Mouse (Mus musculus) MEL (cell line): ENCODE data around the gene Nkx2-2.

Experiments
- HCFC1 ChIP-seq: IDR thresholded peaks from 2 replicates; pipeline ENCODE4 v1.6.1; 2012; ENCODE audit warnings: low read depth, mild to moderate bottlenecking, inconsistent platforms, low read length, improper control_type of control experiment, moderate library complexity
- POLR2A ChIP-seq, 2 experiments: IDR thresholded peaks; 2 replicates each; pipeline ENCODE4 v1.6.1; 2011 to 2012; ENCODE audit warnings: low read length in 2 of 2, mild to moderate bottlenecking in 2 of 2, control low read depth in 1 of 2, improper control_type of control experiment in 1 of 2, low read depth in 1 of 2, moderate library complexity in 1 of 2; ENCODE audit not compliant: control insufficient read depth in 1 of 2, insufficient read depth in 1 of 2, poor library complexity in 1 of 2
- RAD21 ChIP-seq: IDR thresholded peaks from 2 replicates; pipeline ENCODE4 v1.6.1; 2011; ENCODE audit warnings: mild to moderate bottlenecking, low read depth, low read length, improper control_type of control experiment
- TCF12 ChIP-seq: IDR thresholded peaks from 2 replicates; pipeline ENCODE4 v1.6.1; 2014; ENCODE audit warnings: low read depth, mild to moderate bottlenecking, inconsistent platforms, low read length, improper control_type of control experiment, moderate library complexity
- ZNF384 ChIP-seq: IDR thresholded peaks from 2 replicates; pipeline ENCODE4 v1.6.1; 2012; ENCODE audit warnings: low read depth, mild to moderate bottlenecking, inconsistent platforms, low read length, improper control_type of control experiment

DNA sequence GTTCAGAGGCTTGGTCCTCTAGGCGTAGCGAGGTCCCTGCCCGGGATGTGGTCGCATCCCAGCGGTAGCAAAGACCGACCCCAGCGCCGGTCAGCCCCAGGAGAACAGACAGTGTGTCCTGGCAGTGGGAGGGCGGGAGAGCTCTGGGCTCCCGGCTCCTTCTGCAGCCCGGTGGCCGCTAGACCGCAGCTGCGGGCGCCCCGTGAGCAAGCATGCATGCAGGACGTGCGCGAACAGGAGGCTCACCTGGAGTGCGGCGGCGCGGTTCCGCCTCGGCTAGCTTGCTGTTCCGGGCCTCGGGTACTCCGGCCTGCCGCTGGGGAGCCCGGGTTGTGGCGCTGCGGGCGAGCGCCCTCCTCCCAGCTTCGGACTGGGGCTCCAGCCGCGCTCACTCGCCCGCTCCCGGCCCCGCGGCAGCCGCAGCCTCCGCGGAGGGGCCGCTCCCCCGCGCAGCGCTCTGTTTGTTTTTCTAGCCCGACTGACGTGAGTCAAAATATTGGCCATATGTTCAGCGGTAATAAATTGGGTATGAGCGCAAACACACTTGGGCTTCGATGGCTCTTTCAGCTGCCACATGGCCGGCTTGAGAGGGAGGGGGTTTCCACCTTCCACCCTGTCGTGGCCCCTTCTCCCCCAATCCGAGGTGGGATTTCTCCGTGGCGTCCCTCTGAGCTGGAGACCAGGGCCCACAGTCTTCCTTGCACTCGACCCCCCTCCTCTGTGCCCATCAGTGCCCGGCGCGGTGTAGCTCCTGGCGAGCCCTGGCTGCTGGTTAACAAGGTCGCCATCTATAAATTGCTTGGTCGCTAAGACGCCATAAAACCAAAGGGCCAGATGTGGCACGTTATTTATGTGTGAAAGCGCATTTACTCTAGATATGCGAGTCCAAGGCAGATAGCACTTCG is 920 bp upstream of the Nkx2-2 start:
- TF ChIP-seq ZNF384 (no peak), POLR2A (IDR thresholded peaks at IDR 0.05; ENCODE audit: control insufficient read depth in 1 of 2, insufficient read depth in 1 of 2, low read depth in 1 of 2, low read length in 2 of 2, poor library complexity in 1 of 2) (no peak), HCFC1 (no peak), TCF12 (no peak), RAD21 (no peak)
